Mouse (Mus musculus) central nervous system, embryonic 14 days (tissue): ENCODE data around the gene Kcnma1. TPM values are rescaled to one million over a fixed set of nuclear protein-coding genes. Genes with fewer than 3 reads are reported as not detected.

ENCODE experiments used
- polyA plus RNA-seq: library from polyadenylated mRNA; depleted of rRNA; stranded (reverse); fragments of >200 nt; gene quantifications from 2 replicates; pipeline ENCODE4 v1.2.3, GENCODE M21; 2012; rRNA removed

The Kcnma1 gene
- 10.6 and 11.7 TPM in 2 replicates for polyA plus RNA-seq

GRCm38 (mm10) chr14:24014391-24014790 is at the start of gene Kcnma1:
TSS of gene Kcnma1 (minus strand) at chr14:24014491.

Other genes starting within 250 kb of the Kcnma1 start
- 69.5 and 70.2 TPM in 2 replicates for gene Dlg5, start 231.4 kb upstream of the Kcnma1 start, polyA plus RNA-seq